ENCODE assay signal across 11 mouse cellular contexts in the genomic region with DNA sequence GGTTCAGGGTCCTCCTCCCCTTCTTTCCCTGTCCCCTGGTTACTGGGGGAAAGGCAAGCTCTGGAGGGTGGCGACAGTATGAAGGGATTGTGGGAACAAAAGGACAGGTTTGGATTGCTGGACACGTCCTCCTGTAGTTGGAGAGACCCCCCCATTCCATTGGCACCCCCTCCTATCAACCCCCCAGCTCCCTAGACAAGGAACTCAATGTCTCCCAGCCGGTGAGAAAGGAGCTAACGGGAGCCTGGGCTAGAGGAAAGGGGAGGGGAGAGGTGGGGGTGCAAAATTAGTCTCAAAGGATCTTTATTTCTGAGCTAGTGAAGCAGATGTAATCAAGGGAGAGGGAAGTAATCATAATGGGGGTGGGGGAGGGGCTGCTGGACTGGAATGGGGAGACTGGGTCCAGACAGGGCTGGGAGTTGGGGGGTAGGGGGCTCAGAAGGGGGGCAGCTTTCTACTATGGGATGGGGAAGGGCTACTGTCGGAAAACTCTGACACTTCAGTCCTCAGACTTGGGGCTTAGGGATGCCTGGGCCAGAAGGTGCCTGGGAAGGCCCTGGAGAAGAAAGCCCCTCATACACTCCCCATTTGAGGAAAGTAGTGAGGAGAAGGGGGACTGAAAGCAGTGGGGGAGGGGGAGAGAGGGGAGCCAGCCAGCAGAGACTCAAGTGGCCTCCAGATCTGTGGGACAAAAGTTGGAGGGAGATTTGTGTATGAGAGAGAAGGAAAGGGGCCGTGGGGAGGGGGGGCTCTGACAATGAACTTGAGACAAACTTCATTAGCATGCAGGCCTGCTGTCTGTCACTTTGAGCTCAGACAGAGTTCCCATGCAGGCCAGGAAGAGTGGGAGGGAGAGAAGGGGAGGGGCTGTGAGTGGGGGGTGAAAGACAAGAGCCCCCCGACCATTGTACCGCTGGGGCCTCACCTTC. TPM values are rescaled to one million over a fixed set of nuclear protein-coding genes. Genes with fewer than 3 reads are reported as not detected.
A peak's percentile ranks its signal among the peaks of the same experiment; 100 is the strongest.
DNase-seq lines count a peak whose midpoint lies in the region; ATAC-seq and TF ChIP-seq lines count a peak whose summit lies in the region.
"Had no signal": no experiment of that assay in that cellular context is flagged by ENCODE, and none has a peak within 500 bp of the region (broad histone marks: within the 10 kb centered on the region; RNA-seq: fewer than 3 reads in every experiment).

No protein-coding gene starts in this region.

- H3K27me3 ChIP-seq in cerebellum, adult 2 months (ENCODE audit: control insufficient read depth, insufficient read depth, low read length), result no peaks in the 10 kb centered on the region
- peaks cover 99% of the 10 kb centered on the region for H3K27me3 ChIP-seq in midbrain, embryonic 11.5 days (ENCODE audit: control insufficient read depth, insufficient read depth, low read length)

- TF ChIP-seq CTCF in cerebellum, adult 2 months (IDR thresholded peaks at IDR 0.05; ENCODE audit: borderline replicate concordance, insufficient read depth, low read depth, low read length), result no peak

- H3K9me3 ChIP-seq in midbrain, embryonic 11.5 days (ENCODE audit: control insufficient read depth, low read length), result no peaks in the 10 kb centered on the region

- H3K36me3 ChIP-seq in midbrain, embryonic 11.5 days (ENCODE audit: control insufficient read depth, insufficient read depth, low read length), result no peaks in the 10 kb centered on the region

- peak; percentile 80 for ATAC-seq in midbrain, embryonic 11.5 days (ENCODE audit: low FRiP score)

- TF ChIP-seq POLR2A in cerebellum, adult 2 months (IDR thresholded peaks at IDR 0.05; ENCODE audit: borderline replicate concordance, insufficient read depth, low read length), result no peak

- peaks cover 39% of the 10 kb centered on the region for H3K4me1 ChIP-seq in cerebellum, adult 2 months (ENCODE audit: control insufficient read depth, insufficient read depth, low read length)
- peaks cover 40% of the 10 kb centered on the region for H3K4me1 ChIP-seq in midbrain, embryonic 11.5 days (ENCODE audit: control insufficient read depth, insufficient read depth, low read length)

- peak; percentile 25 to 44 for DNase-seq in cerebellum, adult 2 months
- DNase-seq in cerebellum, adult 11-12 months, result no peak
- peak; percentile 76 for DNase-seq in right cerebral cortex, postnatal 4 days
- DNase-seq in right cerebral cortex, postnatal 36 days (ENCODE audit: low spot score in 2 of 2), result no peak
- DNase-seq in midbrain, embryonic 11.5 days (ENCODE audit: low spot score, missing footprints), result peak; percentile 94
- no peak for DNase-seq in spleen, postnatal 14 days (ENCODE audit: low spot score in 2 of 2)
- DNase-seq in testis, postnatal 14 days (ENCODE audit: low spot score), result no peak
- DNase-seq in spleen, postnatal 4 days (ENCODE audit: low spot score in 2 of 2), result no peak
- DNase-seq: adrenal gland, postnatal 25 days; lung, embryonic 14.5 days had no signal

- H3K27ac ChIP-seq in cerebellum, adult 2 months (ENCODE audit: insufficient read depth, low read length), result peak overlapping the region; percentile 94; the same call in 1 of the 2 replicates
- peak overlapping the region; percentile 89 for H3K27ac ChIP-seq in midbrain, embryonic 11.5 days (ENCODE audit: low read depth, low read length)

- H3K4me3 ChIP-seq in cerebellum, adult 2 months (replicated peaks; ENCODE audit: insufficient read depth, low read depth, low read length), result no peak overlapping the region
- no peak overlapping the region; the same call in 1 of the 2 replicates for H3K4me3 ChIP-seq in midbrain, embryonic 11.5 days (ENCODE audit: low read depth, low read length)
- H3K4me3 ChIP-seq: myocyte had no signal

- H3K4me2 ChIP-seq in midbrain, embryonic 11.5 days, result peak overlapping the region; percentile 44
- H3K4me2 ChIP-seq: lung, embryonic 14.5 days had no signal

- 46% methylated on average over 8 of the region's 8 CpGs for WGBS in cerebellum, adult 2 months
- WGBS in midbrain, embryonic 11.5 days, result under 1% methylated on average over 8 of the region's 8 CpGs

- H3K9ac ChIP-seq in midbrain, embryonic 11.5 days (ENCODE audit: low read length), result peak overlapping the region; percentile 72; the same call in 1 of the 2 replicates
- H3K9ac ChIP-seq: lung, embryonic 14.5 days had no signal

RNA-seq across cellular contexts. Expression of gene Rhbg, which starts 48.7 kb away (rescaled TPM):
- 0.08 and 0.17 TPM in 2 replicates for polyA plus RNA-seq in cerebellum, adult 2 months (2012; rRNA removed)
- polyA plus RNA-seq in midbrain, embryonic 11.5 days (2014; fragmentation: Nextera tagmentation; extraction: Ambion mirVana), result 0.15 TPM in 1 of 2 replicates, not detected in the other
- polyA plus RNA-seq: lung, embryonic 14.5 days; myocyte had no signal

Comparison
In these comparisons a context has a peak if more than half of its experiments do, and no peak if none do; other contexts are left out.
1. DNase-seq: peak in cerebellum, adult 2 months (2 of 2), right cerebral cortex, postnatal 4 days (single experiment) and midbrain, embryonic 11.5 days (single experiment); none in cerebellum, adult 11-12 months (single experiment), right cerebral cortex, postnatal 36 days (0 of 2), spleen, postnatal 14 days (0 of 2), testis, postnatal 14 days (single experiment) and spleen, postnatal 4 days (0 of 2).